In genomic region chr5:75974543-75975130, GRCm38 (mm10) we compare ENCODE assay signal across 12 mouse cellular contexts. TPM values are rescaled to one million over a fixed set of nuclear protein-coding genes. Genes with fewer than 3 reads are reported as not detected.
DNase-seq lines count a peak whose midpoint lies in the region; ATAC-seq and TF ChIP-seq lines count a peak whose summit lies in the region.
"Had no signal": no experiment of that assay in that cellular context is flagged by ENCODE, and none has a peak within 500 bp of the region (broad histone marks: within the 10 kb centered on the region; RNA-seq: fewer than 3 reads in every experiment).

No protein-coding gene starts in this region.

- H3K4me3 ChIP-seq in forebrain, postnatal 0 days (ENCODE audit: low read depth, low read length): no peak overlapping the region
- H3K4me3 ChIP-seq: hindbrain, embryonic 12.5 days; left cerebral cortex, adult 2 months had no signal

- H3K9ac ChIP-seq in forebrain, postnatal 0 days: no peak overlapping the region
- H3K9ac ChIP-seq: hindbrain, embryonic 12.5 days had no signal

- peak; percentile 29 to 54 for DNase-seq in heart, adult 18-20 months
- no peak for DNase-seq in heart, postnatal 4 days
- peak; percentile 28 to 47 for DNase-seq in heart, adult 9 months (ENCODE audit: low spot score in 2 of 2)
- peak; percentile 64 for DNase-seq in kidney, postnatal 14 days
- DNase-seq in lung, postnatal 14 days: peak; percentile 12
- no peak for DNase-seq in gastrocnemius, postnatal 14 days
- DNase-seq in forebrain, postnatal 0 days: no peak
- no peak for DNase-seq in left cerebral cortex, postnatal 4 days
- DNase-seq: cerebellum, adult 2 months had no signal

- no peaks in the 10 kb centered on the region for H3K9me3 ChIP-seq in forebrain, postnatal 0 days (ENCODE audit: low read length)
- H3K9me3 ChIP-seq: hindbrain, embryonic 12.5 days had no signal

- no peaks in the 10 kb centered on the region for H3K36me3 ChIP-seq in forebrain, postnatal 0 days (ENCODE audit: insufficient read depth)
- H3K36me3 ChIP-seq: hindbrain, embryonic 12.5 days had no signal

- intact Hi-C loops in gastrocnemius, postnatal 14 days (cut with DNase I; ENCODE audit: low total_unique reads): no loop called here
- intact Hi-C loops in left cerebral cortex, postnatal 4 days (cut with DNase I): no loop called here

- peaks cover 6% of the 10 kb centered on the region; the same call in 1 of the 2 replicates for H3K4me1 ChIP-seq in forebrain, postnatal 0 days (ENCODE audit: insufficient read depth)

- H3K4me2 ChIP-seq in forebrain, postnatal 0 days (ENCODE audit: low read depth): no peak overlapping the region; the same call in 1 of the 2 replicates
- H3K4me2 ChIP-seq: hindbrain, embryonic 12.5 days had no signal

- no peak for TF ChIP-seq CTCF in forebrain, postnatal 0 days (IDR thresholded peaks at IDR 0.05; ENCODE audit: low read depth)

- H3K27me3 ChIP-seq in forebrain, postnatal 0 days (ENCODE audit: insufficient read depth, low read length): peaks cover 42% of the 10 kb centered on the region
- H3K27me3 ChIP-seq: CH12.LX had no signal

- H3K27ac ChIP-seq in forebrain, postnatal 0 days (ENCODE audit: low read depth, low read length): no peak overlapping the region
- H3K27ac ChIP-seq: hindbrain, embryonic 12.5 days; left cerebral cortex, adult 2 months had no signal

- WGBS in forebrain, postnatal 0 days: 61% methylated on average over 7 of the region's 7 CpGs

- no peak for ATAC-seq in forebrain, postnatal 0 days

RNA-seq across cellular contexts. Expression of gene Kdr, which starts 3.6 kb away (rescaled TPM):
- total RNA-seq in heart, adult 18-20 months (2021): 10 to 100 TPM; 48.5 to 69.9 TPM
- 100 to 1,000 TPM; 115 to 119 TPM for total RNA-seq in heart, postnatal 4 days (2021)
- total RNA-seq in gastrocnemius, postnatal 14 days (2021): 10 to 100 TPM; 29.8 to 35.8 TPM
- 16.9 and 23.4 TPM in 2 replicates for total RNA-seq in forebrain, postnatal 0 days (2014; rRNA removed)
- 8.1 and 12.6 TPM in 2 replicates for polyA plus RNA-seq in forebrain, postnatal 0 days (2015; fragmentation: Nextera tagmentation; extraction: Ambion mirVana)
- 10 to 100 TPM; 27.7 to 28.4 TPM for total RNA-seq in left cerebral cortex, postnatal 4 days (2021)
- total RNA-seq: CH12.LX had no signal

Comparison
In these comparisons a context has a peak if more than half of its experiments do, and no peak if none do; other contexts are left out.
1. DNase-seq: peak in heart, adult 18-20 months (2 of 2), heart, adult 9 months (2 of 2), kidney, postnatal 14 days (single experiment) and lung, postnatal 14 days (single experiment); none in heart, postnatal 4 days (single experiment), gastrocnemius, postnatal 14 days (single experiment), forebrain, postnatal 0 days (single experiment) and left cerebral cortex, postnatal 4 days (single experiment).